Mouse (Mus musculus): ENCODE data around the gene Mb.

DNA sequence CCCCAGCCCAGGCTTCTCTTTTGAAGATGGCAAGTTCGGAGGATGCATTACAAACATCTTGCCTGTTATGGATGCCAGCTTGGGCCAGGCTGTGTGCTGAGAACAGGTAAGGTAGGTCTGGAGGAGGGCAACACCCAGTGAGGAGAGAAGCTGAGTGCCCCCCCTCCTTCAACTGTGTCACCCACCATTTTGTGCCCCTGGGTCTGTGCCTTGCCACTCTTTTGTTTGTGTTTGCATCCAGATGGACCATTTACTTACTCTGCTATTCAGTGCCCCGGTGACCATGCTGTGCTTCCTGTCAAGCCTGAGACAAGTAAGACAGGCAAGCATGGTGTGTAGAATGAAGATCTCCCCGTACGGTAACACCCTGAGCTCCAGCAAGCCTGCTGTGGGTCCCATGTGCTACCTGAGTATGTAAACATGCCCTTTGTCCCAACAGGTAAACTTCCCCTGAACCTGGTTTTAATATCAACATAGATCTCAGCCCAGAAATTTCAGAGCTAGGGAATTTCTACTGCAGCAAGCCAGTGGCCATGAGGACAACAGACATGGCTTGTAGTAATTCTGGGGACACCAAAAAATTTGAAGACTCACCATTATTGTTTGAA is 22.2 kb upstream of the Mb start:
- TF ChIP-seq CTCF (IDR thresholded peaks at IDR 0.05; ENCODE audit: control insufficient read depth, insufficient read depth, low read length) (no peak), POLR2A (IDR thresholded peaks at IDR 0.05; ENCODE audit: borderline replicate concordance, control insufficient read depth, low read depth, low read length) (no peak)
